Mouse (Mus musculus): ENCODE data around the gene Syde2. TPM values are rescaled to one million over a fixed set of nuclear protein-coding genes. Genes with fewer than 3 reads are reported as not detected.
A peak's percentile ranks its signal among the peaks of the same experiment; 100 is the strongest.

Syde2 gene
- polyA plus RNA-seq, 1 experiment: 3.0 TPM

DNA sequence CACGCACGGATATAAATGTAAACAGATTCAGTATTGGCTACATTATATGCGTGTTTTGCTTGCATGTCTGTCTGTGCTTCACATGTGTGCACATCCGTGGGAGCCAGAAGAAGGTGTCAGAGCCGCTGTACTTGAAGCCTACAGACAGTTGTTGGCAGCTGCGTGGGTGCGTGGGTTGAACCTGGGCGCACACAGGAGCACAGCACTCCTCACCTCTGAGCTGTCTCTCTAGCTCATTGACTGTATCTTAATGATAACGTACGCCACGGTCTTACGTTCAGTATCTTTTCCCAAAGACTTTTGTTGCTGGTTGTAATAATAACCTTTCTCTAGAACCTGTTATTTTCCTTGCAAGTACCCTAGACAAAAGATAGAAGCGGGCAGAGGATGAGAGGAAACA is 29.3 kb downstream of the Syde2 start:
- no peak for DNase-seq (ENCODE audit: low read depth)
- no peak for TF ChIP-seq POLR2A (IDR thresholded peaks at IDR 0.05; ENCODE audit: borderline replicate concordance, extremely low read depth, insufficient read depth, insufficient read length, poor library complexity, severe bottlenecking)
- TF ChIP-seq CTCF (IDR thresholded peaks at IDR 0.05; ENCODE audit: borderline replicate concordance, extremely low read depth, insufficient read depth, insufficient read length): no peak

GRCm38 (mm10) chr3:146017521-146017920 is 29.9 kb downstream of the Syde2 start:
- TF ChIP-seq POLR2A (IDR thresholded peaks at IDR 0.05; ENCODE audit: borderline replicate concordance, extremely low read depth, insufficient read depth, insufficient read length, poor library complexity, severe bottlenecking): no peak
- no peak for TF ChIP-seq CTCF (IDR thresholded peaks at IDR 0.05; ENCODE audit: borderline replicate concordance, extremely low read depth, insufficient read depth, insufficient read length)
- DNase-seq (ENCODE audit: low read depth): no peak

GRCm38 (mm10) chr3:146022232-146022631 is 34.6 kb downstream of the Syde2 start:
- TF ChIP-seq POLR2A (IDR thresholded peaks at IDR 0.05; ENCODE audit: borderline replicate concordance, extremely low read depth, insufficient read depth, insufficient read length, poor library complexity, severe bottlenecking) (no peak), CTCF (IDR thresholded peaks at IDR 0.05; ENCODE audit: borderline replicate concordance, extremely low read depth, insufficient read depth, insufficient read length) (no peak)
- no peak for DNase-seq (ENCODE audit: low read depth)

- DNase-seq (ENCODE audit: low read depth): no peak
- TF ChIP-seq POLR2A (IDR thresholded peaks at IDR 0.05; ENCODE audit: borderline replicate concordance, extremely low read depth, insufficient read depth, insufficient read length, poor library complexity, severe bottlenecking): no peak
- TF ChIP-seq CTCF (IDR thresholded peaks at IDR 0.05; ENCODE audit: borderline replicate concordance, extremely low read depth, insufficient read depth, insufficient read length): no peak
Observed at GRCm38 (mm10) chr3:146024746-146025145, 37.1 kb downstream of the Syde2 start.

- TF ChIP-seq CTCF (IDR thresholded peaks at IDR 0.05; ENCODE audit: borderline replicate concordance, extremely low read depth, insufficient read depth, insufficient read length) (no peak), POLR2A (IDR thresholded peaks at IDR 0.05; ENCODE audit: borderline replicate concordance, extremely low read depth, insufficient read depth, insufficient read length, poor library complexity, severe bottlenecking) (no peak)
- no peak for DNase-seq (ENCODE audit: low read depth)
Observed at GRCm38 (mm10) chr3:146025499-146025898, 37.8 kb downstream of the Syde2 start.

GRCm38 (mm10) chr3:146027116-146027515 is 39.4 kb downstream of the Syde2 start:
- TF ChIP-seq CTCF (IDR thresholded peaks at IDR 0.05; ENCODE audit: borderline replicate concordance, extremely low read depth, insufficient read depth, insufficient read length): no peak
- TF ChIP-seq POLR2A (IDR thresholded peaks at IDR 0.05; ENCODE audit: borderline replicate concordance, extremely low read depth, insufficient read depth, insufficient read length, poor library complexity, severe bottlenecking): no peak
- DNase-seq (ENCODE audit: low read depth): no peak

- no peak for TF ChIP-seq CTCF (IDR thresholded peaks at IDR 0.05; ENCODE audit: borderline replicate concordance, extremely low read depth, insufficient read depth, insufficient read length)
- no peak for TF ChIP-seq POLR2A (IDR thresholded peaks at IDR 0.05; ENCODE audit: borderline replicate concordance, extremely low read depth, insufficient read depth, insufficient read length, poor library complexity, severe bottlenecking)
- no peak for DNase-seq (ENCODE audit: low read depth)
Observed at GRCm38 (mm10) chr3:146028406-146028805, 40.7 kb downstream of the Syde2 start.

- TF ChIP-seq POLR2A (IDR thresholded peaks at IDR 0.05; ENCODE audit: borderline replicate concordance, extremely low read depth, insufficient read depth, insufficient read length, poor library complexity, severe bottlenecking) (no peak), CTCF (IDR thresholded peaks at IDR 0.05; ENCODE audit: borderline replicate concordance, extremely low read depth, insufficient read depth, insufficient read length) (no peak)
- DNase-seq (ENCODE audit: low read depth): no peak
Observed at GRCm38 (mm10) chr3:146029234-146029633, 41.6 kb downstream of the Syde2 start.

DNA sequence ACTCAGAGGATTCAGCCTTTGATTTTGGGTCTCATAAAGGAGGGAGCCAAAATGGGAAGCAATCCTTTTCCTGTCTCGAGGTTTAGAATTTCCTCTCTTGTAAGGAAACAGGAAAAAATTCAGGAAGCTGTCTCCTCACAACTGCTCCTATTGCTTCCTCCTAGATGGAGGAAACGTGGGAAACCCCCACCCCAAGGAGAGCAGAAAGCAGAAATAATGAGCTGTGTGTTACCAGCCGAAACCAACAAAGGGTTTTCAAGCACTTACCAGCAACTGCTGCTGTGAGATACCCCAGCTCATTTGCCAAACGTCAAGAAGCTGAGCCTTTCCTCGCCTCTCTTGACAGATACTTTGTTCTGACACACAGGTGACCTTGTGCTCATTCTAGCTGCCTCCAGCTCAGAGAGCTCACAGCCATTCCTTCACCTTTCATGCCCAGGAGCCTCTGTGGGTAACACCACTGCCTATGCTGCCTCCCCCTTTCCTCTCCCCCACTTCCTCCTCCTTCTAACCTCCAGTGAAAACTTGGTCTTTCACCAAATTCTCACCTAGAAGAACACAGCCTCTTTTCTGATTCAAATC is 42.7 kb downstream of the Syde2 start:
- no peak for TF ChIP-seq POLR2A (IDR thresholded peaks at IDR 0.05; ENCODE audit: borderline replicate concordance, extremely low read depth, insufficient read depth, insufficient read length, poor library complexity, severe bottlenecking)
- TF ChIP-seq CTCF (IDR thresholded peaks at IDR 0.05; ENCODE audit: borderline replicate concordance, extremely low read depth, insufficient read depth, insufficient read length): no peak
- peak; percentile 62 for DNase-seq (ENCODE audit: low read depth)

GRCm38 (mm10) chr3:146032976-146033375 is 45.3 kb downstream of the Syde2 start:
- DNase-seq (ENCODE audit: low read depth): no peak
- TF ChIP-seq POLR2A (IDR thresholded peaks at IDR 0.05; ENCODE audit: borderline replicate concordance, extremely low read depth, insufficient read depth, insufficient read length, poor library complexity, severe bottlenecking) (no peak), CTCF (IDR thresholded peaks at IDR 0.05; ENCODE audit: borderline replicate concordance, extremely low read depth, insufficient read depth, insufficient read length) (no peak)

GRCm38 (mm10) chr3:146037906-146038305 is 50.2 kb downstream of the Syde2 start:
- no peak for DNase-seq (ENCODE audit: low read depth)
- no peak for TF ChIP-seq POLR2A (IDR thresholded peaks at IDR 0.05; ENCODE audit: borderline replicate concordance, extremely low read depth, insufficient read depth, insufficient read length, poor library complexity, severe bottlenecking)

GRCm38 (mm10) chr3:146039132-146039903 is 51.6 kb downstream of the Syde2 start:
- no peak for DNase-seq (ENCODE audit: low read depth)
- TF ChIP-seq CTCF (IDR thresholded peaks at IDR 0.05; ENCODE audit: borderline replicate concordance, extremely low read depth, insufficient read depth, insufficient read length) (no peak), POLR2A (IDR thresholded peaks at IDR 0.05; ENCODE audit: borderline replicate concordance, extremely low read depth, insufficient read depth, insufficient read length, poor library complexity, severe bottlenecking) (no peak)
